Mouse (Mus musculus): ENCODE data around the gene Svs3b. TPM values are rescaled to one million over a fixed set of nuclear protein-coding genes. Genes with fewer than 3 reads are reported as not detected.

The Svs3b gene
- polyA plus RNA-seq, 1 experiment from 2014 or later = not detected

Other genes with a start within 250 kb of the Svs3b start
- 0.87 and 1.4 TPM in 2 replicates for gene Pabpc1l, start 231.2 kb downstream of the Svs3b start, polyA plus RNA-seq (2016; fragmentation: Nextera tagmentation; extraction: Ambion mirVana)
- 33.9 and 34.7 TPM in 2 replicates for gene Stk4, start 186.3 kb downstream of the Svs3b start, polyA plus RNA-seq (2016; fragmentation: Nextera tagmentation; extraction: Ambion mirVana)
- gene Tomm34, start 185.5 kb downstream of the Svs3b start, polyA plus RNA-seq (2016; fragmentation: Nextera tagmentation; extraction: Ambion mirVana) = 58.7 and 60.0 TPM in 2 replicates
- 0.06 TPM in 1 of 2 replicates, not detected in the other for gene Kcns1, start 85.5 kb downstream of the Svs3b start, polyA plus RNA-seq (2016; fragmentation: Nextera tagmentation; extraction: Ambion mirVana)
- gene Wfdc5, start 73.9 kb downstream of the Svs3b start, polyA plus RNA-seq (2016; fragmentation: Nextera tagmentation; extraction: Ambion mirVana) = not detected in 2 replicates
- gene Wfdc12, start 66.0 kb downstream of the Svs3b start, polyA plus RNA-seq (2016; fragmentation: Nextera tagmentation; extraction: Ambion mirVana) = not detected in 2 replicates
- gene Wfdc15a, start 56.5 kb downstream of the Svs3b start, polyA plus RNA-seq (2016; fragmentation: Nextera tagmentation; extraction: Ambion mirVana) = not detected in 2 replicates
- not detected in 2 replicates for gene Wfdc15b, start 35.0 kb downstream of the Svs3b start, polyA plus RNA-seq (2016; fragmentation: Nextera tagmentation; extraction: Ambion mirVana)
- gene Svs2, start 18.2 kb downstream of the Svs3b start, polyA plus RNA-seq (2016; fragmentation: Nextera tagmentation; extraction: Ambion mirVana) = not detected in 2 replicates
- not detected in 2 replicates for gene Svs4, start 21.8 kb upstream of the Svs3b start, polyA plus RNA-seq (2016; fragmentation: Nextera tagmentation; extraction: Ambion mirVana)
- not detected in 2 replicates for gene Svs3a, start 32.6 kb upstream of the Svs3b start, polyA plus RNA-seq (2016; fragmentation: Nextera tagmentation; extraction: Ambion mirVana)
- gene Svs6, start 60.1 kb upstream of the Svs3b start, polyA plus RNA-seq (2016; fragmentation: Nextera tagmentation; extraction: Ambion mirVana) = not detected in 2 replicates
- not detected in 2 replicates for gene Svs5, start 76.1 kb upstream of the Svs3b start, polyA plus RNA-seq (2016; fragmentation: Nextera tagmentation; extraction: Ambion mirVana)
- 0.31 TPM in 1 of 2 replicates, not detected in the other for gene Slpi, start 132.5 kb upstream of the Svs3b start, polyA plus RNA-seq (2016; fragmentation: Nextera tagmentation; extraction: Ambion mirVana)
- gene Rbpjl, start 146.5 kb upstream of the Svs3b start, polyA plus RNA-seq (2016; fragmentation: Nextera tagmentation; extraction: Ambion mirVana) = not detected in 2 replicates
- 0.21 TPM in 1 of 2 replicates, not detected in the other for gene Matn4, start 148.5 kb upstream of the Svs3b start, polyA plus RNA-seq (2016; fragmentation: Nextera tagmentation; extraction: Ambion mirVana)
- gene Sdc4, start 187.2 kb upstream of the Svs3b start, polyA plus RNA-seq (2016; fragmentation: Nextera tagmentation; extraction: Ambion mirVana) = 16.1 and 17.4 TPM in 2 replicates
- gene Sys1, start 200.3 kb upstream of the Svs3b start, polyA plus RNA-seq (2016; fragmentation: Nextera tagmentation; extraction: Ambion mirVana) = 64.8 and 65.9 TPM in 2 replicates
- 3.7 and 3.9 TPM in 2 replicates for gene Gm20458, start 204.3 kb upstream of the Svs3b start, polyA plus RNA-seq (2016; fragmentation: Nextera tagmentation; extraction: Ambion mirVana)
- gene Trp53tg5, start 217.1 kb upstream of the Svs3b start, polyA plus RNA-seq (2016; fragmentation: Nextera tagmentation; extraction: Ambion mirVana) = not detected in 2 replicates
- 3.0 and 3.2 TPM in 2 replicates for gene Dbndd2, start 229.5 kb upstream of the Svs3b start, polyA plus RNA-seq (2016; fragmentation: Nextera tagmentation; extraction: Ambion mirVana)
- 40.1 and 44.7 TPM in 2 replicates for gene Pigt, start 240.9 kb upstream of the Svs3b start, polyA plus RNA-seq (2016; fragmentation: Nextera tagmentation; extraction: Ambion mirVana)

Data from midbrain, embryonic 10.5 days (tissue).